Mouse (Mus musculus) ovary, postnatal 14 days (tissue): ENCODE results near the gene Hist1h2ba.

Source experiments
- DNase-seq: peaks from one replicate; pipeline ENCODE4 v3.0.0; 2022; ENCODE audit warnings: low spot score

Hist1h2ba gene

DNA sequence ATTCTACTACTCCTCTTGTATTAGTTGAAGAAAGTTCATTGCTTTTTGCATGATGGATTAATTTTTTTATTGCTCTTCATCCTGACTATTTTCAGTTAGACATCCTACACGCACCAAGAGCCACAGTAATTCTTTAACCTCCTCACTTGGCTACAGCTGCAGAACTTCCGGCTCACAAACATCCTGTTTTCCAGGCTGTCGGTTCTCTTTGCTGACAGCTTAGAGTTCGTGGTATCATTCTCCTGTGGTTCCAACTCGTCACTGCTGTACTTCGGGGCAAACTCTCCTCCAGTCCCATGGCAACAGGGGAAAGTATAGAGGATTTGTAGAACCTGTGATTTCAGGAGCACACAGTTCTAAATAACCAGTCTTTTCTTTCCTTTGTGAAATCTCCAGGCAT, 35.7 kb downstream of the Hist1h2ba start:
- DNase-seq, result no peak

DNA sequence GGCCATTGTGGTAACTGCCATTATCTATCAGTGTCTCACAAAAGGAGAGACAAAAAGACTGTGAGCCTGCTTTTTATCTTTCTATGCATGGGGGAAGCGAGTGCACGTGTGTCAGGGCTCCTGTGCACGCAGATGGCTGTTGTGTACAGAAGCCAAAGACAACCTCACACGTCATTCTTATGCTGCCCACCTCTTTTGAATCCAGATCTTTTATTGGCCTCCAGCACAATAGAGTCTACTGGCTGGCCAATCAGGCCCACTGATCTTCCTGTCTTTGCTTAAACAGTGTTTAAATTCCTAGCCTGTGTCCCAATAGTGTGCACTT, 40.7 kb downstream of the Hist1h2ba start:
- no peak for DNase-seq

DNA sequence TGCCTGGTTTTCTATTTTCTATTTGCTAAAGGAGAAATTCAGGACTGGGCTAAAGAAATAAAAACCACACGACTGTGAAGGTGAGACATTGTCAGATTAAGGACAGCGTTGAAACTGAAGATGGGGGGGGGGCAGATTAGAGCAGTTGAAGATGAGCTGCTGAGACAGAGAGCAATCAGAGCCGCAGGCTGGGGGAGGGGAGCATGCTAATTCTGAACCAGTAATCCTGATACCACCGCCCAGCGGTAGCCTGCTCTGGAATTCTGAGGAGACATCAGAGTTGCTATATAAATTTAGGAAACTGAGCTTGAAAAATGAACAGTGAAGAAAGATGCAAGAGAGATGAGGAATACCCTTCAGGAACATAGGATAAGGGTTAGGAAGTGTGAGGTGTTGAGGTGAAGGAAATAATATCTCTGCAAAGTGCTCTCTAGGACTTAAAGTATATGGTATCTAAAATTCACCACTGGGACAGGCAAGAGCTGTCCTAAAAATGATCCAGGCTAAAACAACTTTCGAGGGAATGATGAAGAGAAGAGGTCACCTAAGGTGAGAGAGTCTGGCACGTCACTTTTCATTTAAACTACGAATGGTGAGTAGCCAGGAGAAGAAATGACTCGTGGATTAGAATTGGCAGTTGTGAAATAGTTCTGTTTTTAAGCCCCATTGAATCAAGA, 41.2 kb downstream of the Hist1h2ba start:
- no peak for DNase-seq

DNA sequence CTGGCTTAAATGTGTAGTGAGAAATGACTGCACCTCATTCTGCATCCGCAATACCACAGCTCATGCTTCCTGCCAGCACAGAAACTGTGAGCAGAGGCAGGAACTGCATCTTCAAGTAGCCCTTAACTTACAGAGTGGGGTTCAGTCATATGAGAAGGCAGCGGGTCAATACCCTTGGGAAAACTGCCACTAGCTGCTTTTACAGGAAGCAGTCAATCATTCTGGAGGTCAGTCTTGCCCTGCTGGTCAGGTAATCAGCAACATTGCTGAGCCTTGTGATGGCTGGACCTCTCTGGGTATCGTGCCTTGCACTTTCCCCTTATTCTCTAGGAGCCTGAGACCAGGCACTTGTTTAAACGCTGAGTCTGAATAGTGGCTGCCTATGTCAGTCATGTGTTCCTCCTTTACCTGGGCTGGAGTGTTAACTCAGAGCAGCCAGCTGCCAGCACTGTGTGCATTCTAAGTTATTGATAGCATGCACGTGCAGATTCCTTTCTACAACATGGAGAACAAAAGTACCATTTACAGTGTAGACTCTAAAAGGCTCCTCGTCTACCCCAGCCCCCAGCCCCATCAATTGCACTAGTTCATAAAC, 44.8 kb downstream of the Hist1h2ba start:
- DNase-seq, result no peak

DNA sequence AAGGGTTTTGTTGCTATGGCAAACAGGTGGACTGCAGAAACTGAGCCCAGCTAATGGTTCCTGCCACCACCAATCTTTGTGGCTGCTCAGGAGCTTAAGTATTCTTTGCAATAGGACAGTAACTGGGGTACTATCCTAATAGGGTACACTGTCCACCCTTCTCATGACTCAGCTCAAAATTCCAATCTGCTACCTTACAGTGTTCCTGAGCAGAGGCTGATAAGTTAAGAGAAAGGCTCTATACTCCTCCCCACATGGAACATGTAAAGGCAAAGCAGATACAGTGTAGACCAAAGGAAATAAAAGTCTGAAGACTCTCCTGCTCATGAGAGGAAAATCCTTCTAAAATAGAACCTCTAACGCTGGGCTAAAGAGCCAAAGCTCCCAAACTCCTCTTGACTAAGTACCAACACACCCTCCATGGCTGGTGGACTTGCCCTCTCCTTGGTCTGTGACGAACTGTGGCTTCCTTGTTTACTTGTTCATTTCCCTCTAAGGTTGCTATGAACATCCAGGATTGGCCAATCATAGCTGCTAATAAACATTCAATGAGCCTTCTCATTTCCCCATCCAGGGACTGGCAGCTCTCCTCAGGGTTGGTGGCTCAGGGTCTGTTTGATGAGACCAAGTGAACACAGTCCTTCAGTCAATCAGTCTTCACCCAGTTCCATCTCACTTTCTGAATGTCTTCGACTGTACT, 46.8 kb downstream of the Hist1h2ba start:
- no peak for DNase-seq

DNA sequence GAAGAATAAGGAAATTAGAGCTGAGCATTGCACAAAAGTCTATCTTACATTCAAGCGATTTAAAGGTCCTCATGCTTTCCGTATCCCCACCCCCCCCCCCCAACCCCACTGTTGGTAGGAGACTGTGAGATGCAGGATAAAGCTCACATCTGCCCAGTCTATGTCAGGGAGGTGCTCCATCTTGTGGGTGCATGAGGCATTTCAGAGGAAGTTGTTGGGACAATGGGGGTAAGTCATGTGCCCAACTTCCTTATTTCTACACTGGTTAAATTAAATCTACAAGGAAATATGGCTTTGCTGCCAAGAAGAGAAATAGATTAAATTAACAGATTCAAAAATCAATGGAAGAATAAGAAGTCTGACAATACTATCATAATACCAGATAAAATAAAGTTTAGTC, 48.4 kb downstream of the Hist1h2ba start:
- no peak for DNase-seq
